20 mouse cellular contexts compared by ENCODE assay signal in genomic region chr3:143722571-143722970, GRCm38 (mm10).
DNase-seq lines count a peak whose midpoint lies in the region; ATAC-seq and TF ChIP-seq lines count a peak whose summit lies in the region.
"Had no signal": no experiment of that assay in that cellular context is flagged by ENCODE, and none has a peak within 500 bp of the region (broad histone marks: within the 10 kb centered on the region; RNA-seq: fewer than 3 reads in every experiment).

No protein-coding gene starts in this region.

- no peaks in the 10 kb centered on the region for H3K9me3 ChIP-seq in forebrain, postnatal 0 days (ENCODE audit: low read length)
- no peaks in the 10 kb centered on the region for H3K9me3 ChIP-seq in forebrain, embryonic 11.5 days (ENCODE audit: control insufficient read depth, low read length)
- no peaks in the 10 kb centered on the region for H3K9me3 ChIP-seq in limb, embryonic 13.5 days
- H3K9me3 ChIP-seq in limb, embryonic 10.5 days (replicated peaks), result no peaks in the 10 kb centered on the region
- no peaks in the 10 kb centered on the region for H3K9me3 ChIP-seq in limb, embryonic 15.5 days
- H3K9me3 ChIP-seq: hindbrain, embryonic 13.5 days; intestine, embryonic 15.5 days; kidney, embryonic 15.5 days; midbrain, embryonic 13.5 days had no signal

- no peaks in the 10 kb centered on the region for H3K27me3 ChIP-seq in forebrain, postnatal 0 days (ENCODE audit: insufficient read depth, low read length)
- H3K27me3 ChIP-seq in forebrain, embryonic 11.5 days (ENCODE audit: control insufficient read depth, insufficient read depth, low read length), result no peaks in the 10 kb centered on the region
- H3K27me3 ChIP-seq in limb, embryonic 13.5 days, result peaks cover 7% of the 10 kb centered on the region; the same call in 1 of the 2 replicates
- H3K27me3 ChIP-seq in limb, embryonic 10.5 days (ENCODE audit: low read depth, poor library complexity, severe bottlenecking), result no peaks in the 10 kb centered on the region
- no peaks in the 10 kb centered on the region for H3K27me3 ChIP-seq in limb, embryonic 15.5 days
- H3K27me3 ChIP-seq in heart, adult 2 months (ENCODE audit: control insufficient read depth, insufficient read depth, low read length), result no peaks in the 10 kb centered on the region
- H3K27me3 ChIP-seq: hindbrain, embryonic 13.5 days; intestine, embryonic 15.5 days; kidney, embryonic 15.5 days; midbrain, embryonic 13.5 days; Patski had no signal

- H3K4me1 ChIP-seq in forebrain, postnatal 0 days (ENCODE audit: insufficient read depth), result no peaks in the 10 kb centered on the region
- H3K4me1 ChIP-seq in forebrain, embryonic 11.5 days (replicated peaks; ENCODE audit: control insufficient read depth, insufficient read depth, low read length), result no peaks in the 10 kb centered on the region
- peaks cover 8% of the 10 kb centered on the region; the same call in 1 of the 2 replicates for H3K4me1 ChIP-seq in limb, embryonic 13.5 days
- no peaks in the 10 kb centered on the region for H3K4me1 ChIP-seq in limb, embryonic 10.5 days
- H3K4me1 ChIP-seq in limb, embryonic 15.5 days, result 0 out of 2 replicates have a peak, but pooled peaks cover 5% of the 10 kb centered on the region
- no peaks in the 10 kb centered on the region for H3K4me1 ChIP-seq in heart, adult 2 months (ENCODE audit: control insufficient read depth, insufficient read depth, low read length)
- H3K4me1 ChIP-seq: hindbrain, embryonic 13.5 days; kidney, embryonic 15.5 days; midbrain, embryonic 13.5 days had no signal

- H3K27ac ChIP-seq in forebrain, postnatal 0 days (ENCODE audit: low read depth, low read length), result no peak overlapping the region
- H3K27ac ChIP-seq in forebrain, embryonic 11.5 days (ENCODE audit: low read depth, low read length), result no peak overlapping the region
- H3K27ac ChIP-seq in limb, embryonic 13.5 days, result no peak overlapping the region
- H3K27ac ChIP-seq in limb, embryonic 10.5 days, result no peak overlapping the region
- H3K27ac ChIP-seq in limb, embryonic 15.5 days, result peak overlapping the region; percentile 24; the same call in 1 of the 2 replicates
- no peak overlapping the region for H3K27ac ChIP-seq in heart, adult 2 months
- H3K27ac ChIP-seq: hindbrain, embryonic 13.5 days; intestine, embryonic 15.5 days; kidney, embryonic 15.5 days; midbrain, embryonic 13.5 days had no signal

- intact Hi-C loops in heart, adult 2 months (cut with DNase I), result no loop called here

- H3K4me2 ChIP-seq in forebrain, postnatal 0 days (ENCODE audit: low read depth), result no peak overlapping the region
- no peak overlapping the region for H3K4me2 ChIP-seq in forebrain, embryonic 11.5 days (ENCODE audit: low read depth, low read length, severe bottlenecking)
- no peak overlapping the region for H3K4me2 ChIP-seq in limb, embryonic 13.5 days (replicated peaks)
- no peak overlapping the region for H3K4me2 ChIP-seq in limb, embryonic 15.5 days
- H3K4me2 ChIP-seq: heart, embryonic 11.5 days; hindbrain, embryonic 13.5 days; intestine, embryonic 15.5 days; kidney, embryonic 15.5 days; midbrain, embryonic 13.5 days had no signal

- no peaks in the 10 kb centered on the region for H3K79me2 ChIP-seq in heart, adult 2 months (replicated peaks; ENCODE audit: control insufficient read depth, insufficient read depth, low read length)

- peak; percentile 58 for DNase-seq in forebrain, postnatal 0 days
- DNase-seq in forebrain, embryonic 11.5 days (ENCODE audit: low spot score), result no peak
- no peak for DNase-seq in limb, embryonic 10.5 days (ENCODE audit: low spot score)
- DNase-seq in adipocyte (ENCODE audit: low spot score), result peak; percentile 17
- no peak for DNase-seq in heart, adult 2 months
- no peak for DNase-seq in layer of hippocampus, adult 18-20 months (ENCODE audit: low spot score in 2 of 2)
- DNase-seq: adrenal gland, postnatal 25 days; B cell, adult 2 months; cerebellum, adult 8-10 months; gastrocnemius, postnatal 25 days; heart, postnatal 14 days had no signal

- peak; percentile 54 for ATAC-seq in forebrain, postnatal 0 days
- no peak for ATAC-seq in forebrain, embryonic 11.5 days (replicated peaks; ENCODE audit: low FRiP score)
- ATAC-seq in limb, embryonic 13.5 days (ENCODE audit: low FRiP score, low read depth), result peak; percentile 71
- ATAC-seq in limb, embryonic 15.5 days (ENCODE audit: insufficient number of reproducible peaks, low FRiP score, low TSS enrichment, low read depth), result no peak
- ATAC-seq: activated CD4-positive, CD25-positive, alpha-beta regulatory T cell, adult 4 months; intestine, embryonic 15.5 days; midbrain, embryonic 13.5 days; Patski had no signal

- no peak overlapping the region for H3K4me3 ChIP-seq in forebrain, postnatal 0 days (ENCODE audit: low read depth, low read length)
- H3K4me3 ChIP-seq in forebrain, embryonic 11.5 days (ENCODE audit: low read depth, low read length), result no peak overlapping the region
- H3K4me3 ChIP-seq in limb, embryonic 13.5 days, result no peak overlapping the region
- H3K4me3 ChIP-seq in limb, embryonic 10.5 days, result no peak overlapping the region
- H3K4me3 ChIP-seq in limb, embryonic 15.5 days, result no peak overlapping the region
- no peak overlapping the region for H3K4me3 ChIP-seq in heart, adult 2 months
- H3K4me3 ChIP-seq: hindbrain, embryonic 13.5 days; intestine, embryonic 15.5 days; kidney, embryonic 15.5 days; midbrain, embryonic 13.5 days had no signal

- TF ChIP-seq EP300 in heart, adult 2 months (IDR thresholded peaks at IDR 0.05; ENCODE audit: insufficient read depth, low read depth, low read length), result no peak

- TF ChIP-seq POLR2A in heart, adult 2 months (IDR thresholded peaks at IDR 0.05; ENCODE audit: insufficient read depth, low read depth, low read length), result no peak

- H3K9ac ChIP-seq in forebrain, postnatal 0 days, result no peak overlapping the region
- H3K9ac ChIP-seq in forebrain, embryonic 11.5 days (ENCODE audit: low read length), result no peak overlapping the region
- H3K9ac ChIP-seq in limb, embryonic 13.5 days, result no peak overlapping the region
- H3K9ac ChIP-seq in limb, embryonic 15.5 days, result no peak overlapping the region
- no peak overlapping the region for H3K9ac ChIP-seq in heart, adult 2 months (ENCODE audit: low read depth, low read length)
- H3K9ac ChIP-seq: hindbrain, embryonic 13.5 days; intestine, embryonic 15.5 days; kidney, embryonic 15.5 days; midbrain, embryonic 13.5 days had no signal

- no peak for TF ChIP-seq CTCF in forebrain, postnatal 0 days (IDR thresholded peaks at IDR 0.05; ENCODE audit: low read depth)
- TF ChIP-seq CTCF in heart, adult 2 months (IDR thresholded peaks at IDR 0.05), result no peak

- no peaks in the 10 kb centered on the region for H3K36me3 ChIP-seq in forebrain, postnatal 0 days (ENCODE audit: insufficient read depth)
- H3K36me3 ChIP-seq in forebrain, embryonic 11.5 days (ENCODE audit: control insufficient read depth, insufficient read depth, low read length), result no peaks in the 10 kb centered on the region
- no peaks in the 10 kb centered on the region for H3K36me3 ChIP-seq in limb, embryonic 13.5 days
- no peaks in the 10 kb centered on the region for H3K36me3 ChIP-seq in limb, embryonic 10.5 days
- H3K36me3 ChIP-seq in limb, embryonic 15.5 days, result no peaks in the 10 kb centered on the region
- no peaks in the 10 kb centered on the region for H3K36me3 ChIP-seq in heart, adult 2 months (ENCODE audit: control insufficient read depth, insufficient read depth, low read length)
- H3K36me3 ChIP-seq: hindbrain, embryonic 13.5 days; intestine, embryonic 15.5 days; kidney, embryonic 15.5 days; midbrain, embryonic 13.5 days had no signal

- WGBS in forebrain, postnatal 0 days, result 52% methylated on average over 2 of the region's 2 CpGs
- WGBS in forebrain, embryonic 11.5 days, result 93% methylated on average over 2 of the region's 2 CpGs
- 61% methylated on average over 2 of the region's 2 CpGs for WGBS in limb, embryonic 13.5 days
- WGBS in limb, embryonic 10.5 days, result 95% methylated on average over 2 of the region's 2 CpGs
- 43% methylated on average over 2 of the region's 2 CpGs for WGBS in limb, embryonic 15.5 days
- 40% methylated on average over 2 of the region's 2 CpGs for WGBS in heart, adult 2 months

Comparison
In these comparisons a context has a peak if more than half of its experiments do, and no peak if none do; other contexts are left out.
1. ATAC-seq: peak in forebrain, postnatal 0 days (single experiment) and limb, embryonic 13.5 days (single experiment); none in forebrain, embryonic 11.5 days (single experiment) and limb, embryonic 15.5 days (single experiment).
2. DNase-seq: peak in forebrain, postnatal 0 days (single experiment) and adipocyte (single experiment); none in forebrain, embryonic 11.5 days (single experiment), limb, embryonic 10.5 days (single experiment), heart, adult 2 months (0 of 2) and layer of hippocampus, adult 18-20 months (0 of 2).